Mouse (Mus musculus) stomach, embryonic 16.5 days (tissue): ENCODE results near the gene Kng1. TPM values are rescaled to one million over a fixed set of nuclear protein-coding genes. Genes with fewer than 3 reads are reported as not detected.
"Not testable (repeated sequence)": the region's sequence is repeated elsewhere in the genome, so short reads cannot be mapped to it uniquely, and the experiment has no call there.

Experiments
- ATAC-seq: fragments of 200-750 bp; cut with Nextera tagmentation; 2 replicates; pipeline ENCODE4 v1.8.0; 2017; ENCODE audit warnings: moderate number of reproducible peaks, moderate TSS enrichment; ENCODE audit not compliant: insufficient read depth, low FRiP score
- H3K27ac ChIP-seq: fragments of 300-500 bp; sonication (generic); 2 replicates; pipeline ENCODE4 v1.5.1; 2014; ENCODE audit warnings: low read length
- H3K27me3 ChIP-seq: fragments of 300-500 bp; sonication (generic); 2 replicates; pipeline ENCODE4 v1.6.1; 2014; ENCODE audit warnings: low read length, control low read depth, mixed read lengths; ENCODE audit not compliant: control insufficient read depth, insufficient read depth
- H3K36me3 ChIP-seq: fragments of 300-500 bp; sonication (generic); 2 replicates; pipeline ENCODE4 v1.6.1; 2014; ENCODE audit warnings: low read length; ENCODE audit not compliant: control insufficient read depth, insufficient read depth
- H3K4me1 ChIP-seq: fragments of 300-500 bp; sonication (generic); 2 replicates; pipeline ENCODE4 v1.6.1; 2014; ENCODE audit warnings: low read length, control low read depth, mixed read lengths; ENCODE audit not compliant: control insufficient read depth, insufficient read depth
- H3K4me2 ChIP-seq: fragments of 300-500 bp; sonication (generic); 2 replicates; pipeline ENCODE4 v1.6.1; 2014; ENCODE audit warnings: low read depth, low read length, mixed read lengths
- H3K4me3 ChIP-seq: fragments of 300-500 bp; sonication (generic); replicated peaks from 2 replicates; pipeline ENCODE4 v1.5.1; 2014; ENCODE audit warnings: mild to moderate bottlenecking, low read length
- H3K9ac ChIP-seq: fragments of 300-500 bp; sonication (generic); 2 replicates; pipeline ENCODE4 v1.6.1; 2014; ENCODE audit warnings: low read length
- H3K9me3 ChIP-seq: fragments of 300-500 bp; sonication (generic); replicated peaks from 2 replicates; pipeline ENCODE4 v1.6.1; 2016; ENCODE audit warnings: low read length, control low read depth; ENCODE audit not compliant: control insufficient read depth
- WGBS: fragments of 180-500 bp; shearing (Covaris S2); extraction: QIAGEN DNeasy Blood & Tissue Kit; methylation state at CpG from one replicate; pipeline ENCODE4 v1.1.7; 2014; 5-methylcytosine and 5-hydroxymethylcytosine counted together
- polyA plus RNA-seq: library from polyadenylated mRNA; unstranded; fragments of >200 nt; fragmentation: Nextera tagmentation; extraction: Ambion mirVana; gene quantifications from 2 replicates; pipeline ENCODE4 v1.2.1, GENCODE M21; 2015

Gene Kng1
- polyA plus RNA-seq, 1 experiment from 2014 or later, result 31.9 TPM

DNA sequence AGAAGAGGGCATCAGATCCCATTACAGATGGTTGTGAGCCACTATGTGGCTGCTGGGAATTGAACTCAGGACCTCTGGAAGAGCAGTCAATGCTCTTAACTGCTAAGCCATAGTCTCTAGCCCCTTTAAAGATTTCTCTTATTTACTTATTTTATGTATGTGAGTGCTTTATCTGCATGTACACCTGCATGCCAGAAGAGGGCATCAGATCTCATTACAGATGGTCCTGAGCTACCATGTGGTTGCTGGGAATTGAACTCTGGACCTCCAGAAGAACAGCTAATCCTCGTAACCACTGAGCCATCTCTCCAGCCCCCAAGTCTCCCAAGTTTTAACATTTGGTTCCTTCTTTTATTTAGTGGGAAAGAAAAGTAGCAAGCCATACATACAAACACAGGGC is 30.8 kb downstream of the Kng1 start:
- 87% methylated on average over 1 of the region's 1 CpGs for WGBS
- not testable (repeated sequence) for H3K9me3 ChIP-seq, H3K4me2 ChIP-seq, H3K27ac ChIP-seq, H3K9ac ChIP-seq, H3K36me3 ChIP-seq, H3K4me1 ChIP-seq, H3K4me3 ChIP-seq, H3K27me3 ChIP-seq, ATAC-seq

DNA sequence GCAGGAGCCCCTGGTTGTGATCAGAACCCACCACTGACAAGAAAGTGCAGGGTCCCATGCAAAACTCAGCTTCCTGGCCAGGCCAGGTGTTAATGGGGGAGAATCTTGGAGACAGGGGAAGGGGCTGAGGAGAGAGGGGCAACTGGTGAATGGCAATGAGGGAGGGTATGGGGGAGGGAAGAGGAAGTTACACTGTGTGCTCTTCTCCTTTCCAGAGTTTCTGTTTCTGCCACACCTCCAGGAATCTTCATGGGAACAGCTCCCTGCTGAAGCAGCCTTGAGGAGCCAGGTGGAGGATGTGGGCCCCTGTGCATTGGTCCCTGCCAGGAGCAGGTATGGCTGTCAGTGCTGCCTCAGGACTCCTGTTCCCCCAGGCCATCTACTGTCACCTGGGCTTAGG is 33.7 kb downstream of the Kng1 start:
- not testable (repeated sequence) for H3K9ac ChIP-seq, H3K4me1 ChIP-seq, H3K4me2 ChIP-seq, H3K4me3 ChIP-seq, H3K27ac ChIP-seq, ATAC-seq, H3K36me3 ChIP-seq, H3K27me3 ChIP-seq, H3K9me3 ChIP-seq

DNA sequence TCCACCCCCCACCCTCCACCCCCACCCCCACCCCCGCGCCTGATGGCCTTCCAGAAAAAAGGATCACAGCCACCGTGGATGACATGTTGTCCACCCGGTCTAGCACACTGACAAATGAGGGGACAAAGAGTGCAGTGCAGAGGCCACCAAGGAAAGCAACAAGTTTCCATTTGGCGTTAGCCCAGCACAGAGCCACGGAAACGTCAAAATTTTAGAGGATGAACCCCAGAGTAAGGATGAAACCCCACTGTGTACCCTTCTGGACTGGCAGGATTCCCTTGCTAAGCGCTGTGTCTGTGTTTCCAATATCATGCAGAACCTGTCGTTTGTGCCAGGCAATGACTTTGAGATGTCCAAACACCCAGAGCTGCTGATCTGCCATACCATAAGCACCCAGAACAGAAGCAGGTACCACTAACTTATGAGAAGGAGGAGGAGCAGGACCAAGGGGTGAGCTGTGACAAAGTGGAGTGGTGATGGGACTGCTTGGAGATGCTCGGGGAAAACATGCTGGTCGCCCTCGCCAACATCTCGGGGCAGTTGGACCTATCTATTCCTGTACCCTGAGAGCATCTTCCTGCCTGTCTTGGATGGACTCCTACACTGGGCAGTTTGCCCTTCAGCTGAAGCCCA is 35.8 kb downstream of the Kng1 start:
- H3K9me3 ChIP-seq, result no peaks in the 10 kb centered on the region
- H3K4me1 ChIP-seq, result no peaks in the 10 kb centered on the region
- 74% methylated on average over 13 of the region's 13 CpGs for WGBS
- H3K9ac ChIP-seq, result no peak overlapping the region
- no peak for ATAC-seq
- no peak overlapping the region for H3K4me2 ChIP-seq
- no peak overlapping the region for H3K4me3 ChIP-seq
- no peaks in the 10 kb centered on the region for H3K27me3 ChIP-seq
- H3K27ac ChIP-seq, result no peak overlapping the region
- no peaks in the 10 kb centered on the region for H3K36me3 ChIP-seq

DNA sequence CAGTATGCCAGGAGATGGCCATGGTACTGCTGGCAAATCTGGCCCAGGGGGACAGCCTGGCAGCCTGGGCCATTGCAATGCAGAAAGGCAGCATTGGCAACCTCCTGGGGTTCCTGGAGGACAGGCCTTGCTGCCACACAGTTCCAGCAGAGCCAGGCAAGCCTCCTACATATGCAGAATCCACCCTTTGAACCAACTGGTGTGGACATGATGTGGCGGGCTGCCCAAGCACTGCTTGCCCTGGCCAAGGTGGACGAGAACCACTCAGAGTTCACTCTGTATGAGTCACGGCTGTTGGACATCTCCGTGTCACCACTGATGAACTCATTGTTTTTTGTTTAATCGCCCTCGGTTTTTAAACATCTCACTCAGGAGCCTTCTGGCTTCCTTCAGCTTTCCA is 36.5 kb downstream of the Kng1 start:
- no peaks in the 10 kb centered on the region for H3K27me3 ChIP-seq
- H3K4me3 ChIP-seq, result no peak overlapping the region
- no peaks in the 10 kb centered on the region for H3K36me3 ChIP-seq
- WGBS, result 84% methylated on average over 6 of the region's 6 CpGs
- H3K27ac ChIP-seq, result no peak overlapping the region
- H3K9me3 ChIP-seq, result no peaks in the 10 kb centered on the region
- no peaks in the 10 kb centered on the region for H3K4me1 ChIP-seq
- no peak overlapping the region for H3K9ac ChIP-seq
- no peak overlapping the region for H3K4me2 ChIP-seq
- ATAC-seq, result no peak

DNA sequence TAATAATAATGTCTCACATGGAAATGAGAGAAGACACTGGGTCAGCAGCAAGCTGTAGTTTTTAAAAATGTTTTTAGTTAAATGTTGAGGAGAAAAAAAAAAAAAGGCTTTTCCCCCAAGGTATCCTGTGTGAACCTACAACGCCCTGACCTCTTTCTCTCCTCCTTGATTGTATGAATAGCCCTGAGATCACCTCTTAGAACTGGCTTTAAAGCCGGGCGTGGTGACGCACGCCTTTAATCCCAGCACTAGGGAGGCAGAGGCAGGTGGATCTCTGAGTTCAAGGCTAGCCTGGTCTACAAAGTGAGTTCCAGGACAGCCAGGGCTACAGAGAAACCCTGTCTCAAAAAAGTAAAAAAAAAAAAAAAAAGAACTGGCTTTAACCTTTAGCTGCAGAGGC is 37.9 kb downstream of the Kng1 start:
- 87% methylated on average over 5 of the region's 5 CpGs for WGBS
- H3K4me3 ChIP-seq, ATAC-seq, H3K4me1 ChIP-seq, H3K4me2 ChIP-seq, H3K36me3 ChIP-seq, H3K27ac ChIP-seq, H3K9me3 ChIP-seq, H3K27me3 ChIP-seq, H3K9ac ChIP-seq: not testable (repeated sequence)

DNA sequence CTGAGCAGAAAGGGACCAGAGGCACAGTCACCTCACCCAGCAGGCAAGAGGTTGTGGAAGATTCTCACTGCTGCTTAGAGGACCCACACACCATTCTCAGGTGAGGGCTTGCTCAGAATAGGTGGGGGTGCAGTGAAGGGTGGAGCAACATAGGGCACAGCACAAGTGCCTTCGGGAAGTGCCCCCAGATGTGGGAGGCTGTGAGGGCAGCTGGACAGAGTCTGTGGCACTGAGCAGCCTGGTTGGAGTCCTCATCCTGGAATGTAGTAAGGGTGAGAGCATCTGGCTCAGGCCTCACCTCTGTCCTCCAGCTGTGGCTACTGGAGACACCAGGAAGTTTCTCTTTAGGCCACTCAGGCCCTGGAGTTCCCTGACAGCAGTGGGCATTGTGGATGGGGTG is 39.2 kb downstream of the Kng1 start:
- not testable (repeated sequence) for H3K36me3 ChIP-seq, H3K27me3 ChIP-seq, H3K27ac ChIP-seq, H3K9me3 ChIP-seq, ATAC-seq, H3K4me1 ChIP-seq, H3K4me2 ChIP-seq, H3K9ac ChIP-seq, H3K4me3 ChIP-seq
- WGBS, result 83% methylated on average over 1 of the region's 1 CpGs

DNA sequence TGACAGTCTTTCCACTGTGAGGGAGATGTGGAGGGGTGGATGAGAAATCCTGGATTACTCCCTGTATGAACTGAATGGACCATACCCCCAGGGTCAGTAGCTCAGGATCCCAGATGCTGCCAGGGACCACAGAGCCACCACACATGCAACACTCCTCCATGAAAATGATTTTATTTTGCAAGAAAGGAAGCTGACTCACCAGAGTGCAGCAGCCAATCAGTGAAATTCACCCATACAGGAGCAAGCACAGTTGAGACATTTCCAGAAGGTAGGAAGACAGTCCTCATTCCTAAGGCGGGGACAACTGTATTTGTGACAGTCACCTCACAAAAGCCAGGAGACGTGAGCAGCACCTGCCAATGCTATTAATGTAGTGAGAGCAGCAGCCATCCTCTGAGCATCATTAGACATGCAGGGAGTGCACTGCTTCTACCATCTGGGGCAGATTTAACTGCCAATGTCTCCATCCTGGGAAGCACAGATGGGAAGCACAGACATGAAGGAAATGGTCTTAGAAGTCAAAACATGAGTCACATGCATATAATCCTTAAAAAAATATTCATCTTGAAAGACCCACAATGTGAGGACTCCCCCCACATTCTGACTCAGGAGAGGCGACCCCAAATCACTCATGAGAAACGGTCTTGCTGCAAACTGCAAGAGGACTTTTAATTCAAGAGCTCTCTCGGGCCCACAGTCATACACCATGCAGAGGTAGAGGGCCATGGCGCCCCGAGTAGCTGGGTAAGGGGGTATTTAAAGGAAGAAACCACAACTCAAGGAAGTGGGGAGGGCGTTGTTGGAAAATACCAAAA is 39.8 kb downstream of the Kng1 start:
- ATAC-seq, H3K9me3 ChIP-seq: not testable (repeated sequence)
- 86% methylated on average over 8 of the region's 8 CpGs for WGBS

DNA sequence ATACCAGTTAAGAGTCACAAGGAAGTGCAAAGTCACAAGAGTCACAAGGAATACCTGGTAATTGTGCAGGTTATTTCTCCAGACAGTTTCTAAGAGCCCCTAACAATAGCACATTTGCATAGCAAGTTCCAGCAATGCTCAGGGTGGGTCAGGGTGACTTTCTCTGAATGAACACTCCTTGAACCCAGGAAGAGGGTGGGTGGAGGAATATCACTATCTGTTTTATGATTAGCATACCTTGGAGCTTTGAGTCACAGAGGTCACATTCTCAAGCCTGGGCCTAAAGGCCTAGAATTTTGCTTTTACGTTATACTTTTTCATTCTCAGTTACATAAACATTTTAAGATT is 40.4 kb downstream of the Kng1 start:
- 89% methylated on average over 1 of the region's 1 CpGs for WGBS

More for the DNA sequence above, 39.8 kb downstream of the Kng1 start:
- H3K36me3 ChIP-seq, H3K27ac ChIP-seq, H3K4me3 ChIP-seq, H3K27me3 ChIP-seq, H3K9ac ChIP-seq, H3K4me2 ChIP-seq: not testable (repeated sequence)
- H3K4me1 ChIP-seq, result peaks cover 10% of the 10 kb centered on the region

DNA sequence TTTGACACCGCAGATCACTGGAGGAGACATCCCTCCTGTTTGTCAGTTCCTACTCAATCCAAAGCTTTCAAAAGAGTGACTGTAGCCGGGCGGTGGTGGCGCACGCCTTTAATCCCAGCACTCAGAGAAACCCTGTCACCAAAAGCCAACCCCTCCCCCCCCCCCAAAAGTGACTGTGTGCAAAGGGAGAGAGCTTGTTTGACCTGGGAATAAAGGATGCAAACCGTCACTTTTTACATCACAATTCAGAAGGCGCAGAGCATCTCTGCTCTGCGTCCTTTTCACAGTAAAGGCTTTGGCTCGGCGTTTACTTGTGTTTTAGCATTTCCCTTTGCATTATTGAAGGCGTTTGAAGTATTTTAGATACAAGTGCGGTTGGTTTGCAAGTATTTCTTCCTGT is 42.0 kb downstream of the Kng1 start:
- Histone ChIP-seq H3K27me3 (no peaks in the 10 kb centered on the region), H3K4me1 (peaks cover 16% of the 10 kb centered on the region), H3K4me2 (peak overlapping the region; percentile 53), H3K27ac (no peak overlapping the region), H3K4me3 (peak overlapping the region; percentile 33), H3K36me3 (no peaks in the 10 kb centered on the region), H3K9me3 (no peaks in the 10 kb centered on the region), H3K9ac (peak overlapping the region; percentile 76)
- 19% methylated on average over 12 of the region's 12 CpGs for WGBS
- no peak for ATAC-seq

More for the DNA sequence above, 40.4 kb downstream of the Kng1 start:
- H3K4me1 ChIP-seq, result peaks cover 16% of the 10 kb centered on the region
- H3K36me3 ChIP-seq, H3K4me3 ChIP-seq, ATAC-seq, H3K9ac ChIP-seq, H3K27me3 ChIP-seq, H3K9me3 ChIP-seq, H3K4me2 ChIP-seq, H3K27ac ChIP-seq: not testable (repeated sequence)
